Mouse (Mus musculus): ENCODE measurements around the gene Usp38.

DNA sequence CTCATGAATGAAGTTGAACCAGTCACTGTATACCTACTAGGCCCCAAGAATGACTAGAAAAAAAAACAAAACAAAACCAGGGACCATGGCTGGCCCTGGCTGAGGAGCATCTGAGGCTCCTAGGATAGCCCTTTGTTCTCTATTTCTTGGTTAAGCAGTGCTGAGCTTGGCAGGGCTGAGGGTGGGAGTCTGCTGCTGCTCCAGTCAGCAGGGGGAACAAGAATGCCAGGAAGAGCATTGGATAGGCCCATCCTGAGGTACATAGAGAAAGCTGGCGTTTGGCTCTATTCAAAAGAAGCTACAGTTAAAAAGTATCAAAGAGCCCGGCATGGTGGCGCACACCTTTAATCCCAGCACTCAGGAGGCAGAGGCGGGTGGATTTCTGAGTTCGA, 52.1 kb downstream of the Usp38 start:
- TF ChIP-seq CTCF (IDR thresholded peaks at IDR 0.05; ENCODE audit: low read depth, low read length) (no peak), EP300 (IDR thresholded peaks at IDR 0.05; ENCODE audit: insufficient read depth, low read depth, low read length) (no peak)

Data from ES-Bruce4 (cell line).